Mouse (Mus musculus): Measurements from ENCODE around the gene Arap2.

The Arap2 gene

DNA sequence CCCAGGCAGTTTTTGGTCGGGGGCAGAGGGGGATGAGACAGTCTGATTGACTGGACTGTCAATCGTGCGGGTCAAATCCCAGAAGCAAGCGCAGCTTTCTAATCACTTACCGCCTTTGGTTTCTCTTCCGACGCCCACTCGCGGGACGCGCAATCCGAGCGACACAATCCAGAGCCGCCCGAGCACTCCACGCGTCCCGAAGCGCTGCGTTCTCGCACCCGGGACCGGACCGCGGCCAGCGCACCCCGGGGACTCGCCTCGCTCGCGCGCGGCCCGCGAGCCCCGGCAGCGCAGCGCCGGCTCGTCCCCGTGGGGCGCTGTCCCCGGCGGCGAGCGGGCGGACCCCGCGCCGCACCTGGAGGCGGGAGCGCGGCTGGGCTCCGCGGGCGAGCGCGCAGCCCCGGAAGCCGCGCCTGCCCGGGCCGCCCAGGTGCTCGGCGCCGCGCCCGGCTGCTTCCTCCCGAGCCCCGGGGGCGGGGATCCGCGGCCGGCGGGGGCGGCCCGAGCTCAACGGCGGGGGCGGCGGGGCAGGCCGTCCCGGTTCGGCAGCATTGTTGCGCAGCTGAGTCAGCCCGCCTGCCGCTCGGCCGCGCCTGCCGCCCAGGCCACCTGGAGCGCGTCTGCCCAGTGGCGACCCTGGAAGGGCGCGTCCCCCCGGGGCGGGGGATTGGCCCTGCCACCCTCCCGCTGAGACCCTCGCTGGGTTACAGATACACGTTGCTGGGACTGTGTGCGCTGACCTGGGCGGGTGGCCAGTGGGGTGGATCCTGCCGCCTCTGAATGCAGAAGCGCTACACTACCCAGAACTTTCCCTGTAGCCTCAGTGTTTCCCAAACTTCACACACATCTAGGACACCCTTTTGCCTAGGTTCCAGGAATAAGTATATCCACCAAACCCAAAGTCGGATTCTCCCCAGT lies at the start of gene Arap2:
Gene Arap2, minus strand, starts transcription at position 376 of the 918 bp plus-strand sequence.
- no peak for DNase-seq (ENCODE audit: low read depth, low spot score)

DNA sequence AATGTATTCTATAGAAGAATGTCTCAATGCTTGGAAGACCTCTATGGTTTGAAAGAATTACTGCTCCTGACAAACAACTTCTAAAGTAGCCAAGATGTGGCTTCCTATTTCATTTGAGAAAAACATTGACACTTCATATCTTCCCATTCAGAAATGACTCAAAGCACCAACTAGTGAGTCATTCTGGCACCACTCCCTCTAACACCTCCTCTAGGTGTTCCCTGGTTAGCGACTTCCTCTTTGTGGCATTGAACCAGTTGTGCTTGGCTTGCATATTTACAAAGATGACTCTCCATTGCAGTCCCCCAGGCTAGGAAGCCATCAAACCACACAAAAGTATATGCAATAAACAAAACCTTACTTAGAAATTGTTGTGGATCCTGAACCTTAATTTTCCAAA lies 49.8 kb upstream of the Arap2 start:
- no peak for DNase-seq (ENCODE audit: low read depth, low spot score)

DNA sequence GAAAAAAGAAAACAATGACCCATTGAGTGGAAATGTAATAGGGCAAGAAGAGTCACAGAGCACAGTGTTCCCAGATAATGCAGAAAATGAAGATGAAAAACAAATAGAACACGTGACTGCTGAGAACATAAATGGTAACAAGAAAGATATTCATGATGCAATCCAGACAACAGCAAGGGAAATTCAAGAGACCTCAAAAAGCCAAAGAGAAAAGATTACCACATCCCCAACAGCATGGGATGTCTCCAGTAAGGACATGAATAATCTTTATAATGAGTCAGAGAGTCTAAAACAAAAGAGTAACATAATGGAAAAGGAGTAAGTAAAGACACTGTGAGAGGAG lies 48.1 kb upstream of the Arap2 start:
- no peak for DNase-seq (ENCODE audit: low read depth, low spot score)

DNA sequence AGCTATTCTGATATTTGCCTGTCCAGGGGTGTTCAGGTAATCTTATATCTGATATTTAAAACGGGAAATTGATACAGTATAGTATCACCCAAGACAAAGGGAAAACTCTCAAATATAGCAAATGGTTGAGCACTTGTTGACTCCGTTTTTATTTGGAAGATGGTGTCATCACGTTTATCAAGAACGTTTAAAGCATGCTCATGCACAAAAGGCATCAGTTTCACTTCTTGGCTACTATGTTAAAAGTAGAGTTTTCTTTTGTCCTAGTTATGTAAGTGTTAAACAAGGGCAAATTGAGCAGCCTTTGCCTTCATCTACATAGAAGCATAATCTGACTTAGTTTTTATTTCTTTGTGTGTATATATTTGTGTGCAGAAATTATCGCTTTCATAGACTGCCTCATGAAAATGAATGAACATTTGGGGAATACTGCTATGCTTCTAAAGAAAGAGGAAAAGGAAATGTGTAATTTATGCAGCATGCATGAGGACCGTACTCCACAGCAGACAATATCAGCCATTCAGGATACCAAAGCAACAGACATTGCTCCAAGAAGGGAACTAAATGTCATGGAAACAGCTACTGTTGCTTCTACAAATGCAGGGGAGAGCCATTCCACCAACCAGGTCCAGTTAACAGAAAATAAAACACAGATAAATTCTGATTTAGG lies 47.6 kb upstream of the Arap2 start, which contains the start of gene Dthd1:
Gene Dthd1, plus strand, starts transcription at position 422 of the 670 bp plus-strand sequence.
- DNase-seq (ENCODE audit: low read depth, low spot score): no peak

- DNase-seq (ENCODE audit: low read depth, low spot score): no peak
Measured at GRCm38 (mm10) chr5:62792776-62793175, 26.8 kb upstream of the Arap2 start.

- DNase-seq (ENCODE audit: low read depth, low spot score): no peak
Measured at GRCm38 (mm10) chr5:62790921-62791564, 25.1 kb upstream of the Arap2 start.

GRCm38 (mm10) chr5:62786809-62787208 lies 20.9 kb upstream of the Arap2 start:
- DNase-seq (ENCODE audit: low read depth, low spot score): no peak

- no peak for DNase-seq (ENCODE audit: low read depth, low spot score)
Measured at GRCm38 (mm10) chr5:62778682-62779081, 12.7 kb upstream of the Arap2 start.

- DNase-seq (ENCODE audit: low read depth, low spot score): no peak
Measured at GRCm38 (mm10) chr5:62777804-62778203, 11.8 kb upstream of the Arap2 start.

DNA sequence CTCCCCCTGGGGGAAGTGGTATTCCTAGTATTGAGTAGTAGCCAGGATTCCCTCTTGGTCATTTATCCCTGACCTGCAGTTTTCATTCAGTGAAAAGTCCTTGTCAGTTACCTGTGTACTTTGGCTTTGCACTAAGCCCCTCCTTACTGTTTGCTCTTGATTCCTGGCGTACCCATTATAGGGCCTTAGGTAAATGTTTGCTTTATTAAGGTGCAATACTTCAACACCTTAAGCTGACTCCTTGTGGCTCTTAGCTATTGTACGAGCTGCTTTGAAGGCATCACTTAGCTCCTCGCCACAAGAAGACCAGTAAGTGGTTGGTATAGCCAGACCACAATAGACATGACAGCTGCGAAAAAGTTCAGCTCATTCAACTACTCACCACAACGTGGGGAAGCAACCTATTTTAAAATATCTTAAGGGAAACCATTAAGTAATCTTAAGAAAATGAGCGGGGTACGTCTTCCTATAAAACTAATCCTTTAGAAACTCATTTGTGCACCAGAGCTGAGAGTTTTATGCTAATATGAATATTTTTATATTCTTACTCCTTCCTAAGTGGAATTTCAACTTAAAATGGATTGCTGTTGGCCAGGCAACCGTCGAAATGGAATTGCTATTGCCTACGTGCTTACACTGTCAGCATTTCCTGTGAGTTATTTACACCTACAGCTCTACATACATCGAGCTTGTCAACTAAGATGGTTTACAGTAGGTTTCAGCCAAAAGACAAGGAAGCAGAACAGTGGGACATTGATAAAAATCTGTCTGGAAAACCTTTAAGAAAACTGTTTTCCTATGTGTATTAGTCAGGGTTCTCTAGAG lies 6.0 kb upstream of the Arap2 start:
- DNase-seq (ENCODE audit: low read depth, low spot score): no peak

DNA sequence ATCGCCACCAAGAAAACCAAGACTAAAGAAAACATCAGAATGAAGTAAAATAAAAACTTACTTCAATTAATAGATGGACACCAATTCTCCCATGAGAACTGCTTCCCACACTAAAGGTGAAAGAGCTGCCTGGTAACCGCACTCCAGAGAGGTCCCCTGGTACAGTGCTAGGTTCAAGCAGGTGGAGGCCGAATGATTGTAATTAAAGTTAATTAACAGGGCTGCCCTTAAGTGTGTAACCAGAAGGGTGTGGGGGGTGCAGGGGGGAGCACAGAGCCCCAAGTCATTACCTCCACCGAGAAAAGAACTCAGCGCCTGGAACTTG lies 538 bp downstream of the Arap2 start:
- DNase-seq (ENCODE audit: low read depth, low spot score): no peak

DNA sequence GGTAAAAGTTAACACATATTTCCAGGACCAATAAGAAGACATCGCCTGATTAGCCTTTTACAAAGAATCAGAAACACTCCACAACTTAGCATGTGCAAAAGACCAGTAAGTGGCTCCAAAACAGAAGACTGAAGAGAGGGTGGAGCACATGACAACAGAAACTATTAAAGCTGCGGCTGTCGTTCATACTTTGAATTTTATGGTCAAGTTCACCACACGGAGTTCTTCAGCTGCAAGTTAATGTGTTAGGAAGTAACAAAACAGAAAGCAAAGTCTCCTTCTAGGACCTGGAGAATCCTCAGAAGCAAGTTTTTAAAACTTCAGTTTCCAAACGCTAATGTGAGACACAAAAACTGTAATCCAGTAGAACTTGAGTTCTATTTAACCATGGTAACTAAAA lies 1.8 kb downstream of the Arap2 start:
- DNase-seq (ENCODE audit: low read depth, low spot score): no peak

DNA sequence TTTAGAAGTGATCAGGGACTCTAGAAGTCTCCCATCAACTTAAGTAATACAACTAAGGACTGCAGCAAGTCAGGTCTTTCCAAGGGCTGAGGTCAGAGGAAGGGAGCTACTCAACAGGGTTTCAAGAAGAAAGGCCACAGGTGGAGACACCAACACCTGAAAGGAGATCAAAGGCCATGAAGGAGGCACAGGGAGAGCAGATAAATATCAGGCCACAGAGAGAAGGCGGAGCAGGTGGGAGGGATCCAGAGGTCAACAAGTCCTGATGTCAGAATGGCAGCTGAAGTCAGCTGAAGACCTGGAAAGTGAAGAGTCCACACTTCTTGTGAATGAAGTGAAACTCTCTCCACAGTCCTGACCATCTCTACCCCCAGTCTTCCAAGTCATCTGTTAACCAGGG lies 2.9 kb downstream of the Arap2 start:
- DNase-seq (ENCODE audit: low read depth, low spot score): no peak

DNA sequence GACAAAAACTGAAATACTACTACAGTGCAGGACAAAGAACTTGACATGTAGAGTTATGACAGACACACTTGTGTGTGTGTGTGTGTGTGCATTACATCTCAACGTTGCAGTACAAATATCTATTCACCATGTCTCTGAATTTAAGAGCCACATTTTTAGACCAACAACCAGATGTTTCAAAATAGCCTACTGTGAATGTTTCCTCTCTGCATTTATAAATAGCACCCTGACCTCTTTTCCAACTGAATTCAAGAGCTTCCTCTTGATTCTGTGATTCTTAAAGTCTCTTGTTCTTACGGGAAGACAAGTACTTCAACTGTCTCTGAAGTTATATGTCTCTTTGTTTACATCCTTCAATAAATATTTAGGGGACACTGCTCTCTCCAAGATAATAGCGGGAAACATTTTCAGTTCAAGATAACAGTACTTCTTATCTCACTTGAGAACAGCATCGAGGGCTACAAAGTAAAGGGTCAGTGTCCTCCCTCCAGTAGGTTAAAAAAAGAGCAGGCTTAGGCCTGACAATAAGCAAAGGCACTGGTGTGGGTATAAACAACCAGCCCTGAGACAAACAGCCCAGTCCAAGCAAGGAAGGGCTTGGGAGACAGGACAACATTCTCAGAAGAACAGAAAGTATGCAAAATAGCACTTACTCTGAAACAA lies 3.5 kb downstream of the Arap2 start:
- DNase-seq (ENCODE audit: low read depth, low spot score): no peak

DNA sequence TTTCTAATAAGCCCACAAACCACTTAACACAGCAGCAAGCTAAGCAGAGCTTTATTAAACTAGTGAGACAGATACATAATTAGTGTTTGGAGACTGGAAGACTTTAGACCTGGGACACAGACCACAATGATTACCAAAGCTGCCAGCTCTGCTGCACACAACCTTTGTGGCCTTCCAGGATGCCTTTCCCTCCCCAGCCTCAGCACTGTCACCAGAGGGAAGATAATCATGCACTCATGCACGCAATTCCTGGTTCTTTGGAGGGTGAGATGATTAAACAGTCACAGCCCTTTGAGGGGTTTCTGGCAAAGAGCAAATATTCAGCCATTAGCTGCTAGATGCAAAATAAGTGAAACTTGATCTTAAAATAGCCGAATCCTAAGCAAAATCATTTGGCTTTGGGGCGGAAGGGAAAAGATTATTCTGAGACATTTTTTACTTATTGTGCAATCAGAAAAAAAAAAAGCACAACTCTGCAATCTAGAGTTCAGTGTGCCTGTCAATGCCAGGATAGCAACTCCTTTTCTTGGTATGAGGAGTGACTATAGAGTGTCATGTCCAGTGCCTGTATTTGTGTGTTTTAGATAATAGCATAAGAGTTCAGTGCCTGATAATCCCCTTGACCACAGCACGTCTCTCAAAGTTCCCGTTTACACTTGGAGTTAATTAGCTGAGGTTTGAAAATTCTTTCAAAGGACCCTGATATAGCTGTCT lies 5.0 kb downstream of the Arap2 start:
- DNase-seq (ENCODE audit: low read depth, low spot score): no peak

DNA sequence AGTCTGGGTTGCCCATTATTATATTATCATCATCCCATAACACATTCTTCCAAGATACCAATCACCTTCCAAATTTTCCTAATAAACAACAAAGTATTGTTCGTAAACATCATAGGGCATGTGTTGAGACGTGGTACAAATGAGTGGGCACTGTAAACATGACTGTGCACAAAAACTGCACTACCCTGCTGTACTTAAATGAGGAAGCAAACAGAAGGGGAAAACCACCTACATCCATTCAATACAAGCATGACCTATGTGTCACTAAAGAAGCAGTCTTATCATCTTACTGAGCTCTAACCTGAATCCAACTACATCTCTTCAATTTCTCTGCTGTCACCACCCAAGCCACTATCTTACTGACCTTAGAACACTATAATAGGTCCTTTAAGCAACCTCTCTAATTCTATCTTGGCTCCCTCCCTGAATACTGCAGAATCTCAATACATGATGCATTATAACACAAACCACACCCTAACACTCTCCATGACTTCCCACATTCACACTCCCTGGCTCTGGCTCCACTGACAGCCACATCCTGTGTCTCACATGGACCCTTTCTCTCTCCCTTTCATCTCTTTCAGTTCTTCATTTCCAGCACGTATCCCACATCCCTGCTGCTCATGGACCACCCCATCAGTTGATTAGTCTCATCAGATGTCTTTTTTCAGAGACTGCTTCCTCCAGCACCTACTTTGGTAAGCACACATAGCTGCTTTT lies 10.0 kb downstream of the Arap2 start:
- no peak for DNase-seq (ENCODE audit: low read depth, low spot score)

- no peak for DNase-seq (ENCODE audit: low read depth, low spot score)
Measured at GRCm38 (mm10) chr5:62752934-62753333, 13.0 kb downstream of the Arap2 start.

- DNase-seq (ENCODE audit: low read depth, low spot score): no peak
Measured at GRCm38 (mm10) chr5:62751692-62752091, 14.3 kb downstream of the Arap2 start.

DNA sequence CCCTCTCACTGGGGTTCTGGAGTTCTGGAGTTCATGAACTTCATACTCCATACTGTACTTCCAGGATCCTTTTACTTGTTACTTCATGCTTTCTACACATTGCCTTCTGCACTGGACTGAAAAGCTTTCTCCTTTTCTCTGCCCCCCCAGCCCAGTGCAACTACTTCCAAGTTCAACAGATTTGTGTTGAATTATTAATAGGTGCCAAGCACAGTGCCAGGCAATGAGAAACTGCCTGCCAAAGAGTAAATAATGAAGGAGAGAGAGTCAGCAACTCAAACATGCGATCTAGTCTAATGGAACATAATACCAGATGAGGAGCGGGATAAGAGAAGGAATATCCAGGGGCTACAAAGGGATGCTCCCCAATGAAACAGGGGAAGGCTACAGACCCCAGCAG lies 17.8 kb downstream of the Arap2 start:
- DNase-seq (ENCODE audit: low read depth, low spot score): no peak

Measured in c-Kit-negative CD71-positive TER-119-positive erythroid progenitor cells, embryonic 14.5 days (primary cell).